Mouse (Mus musculus) ovary, postnatal 10 days (tissue): Measurements from ENCODE around the gene Adam12.
A peak's percentile ranks its signal among the peaks of the same experiment; 100 is the strongest.

Experiments used
- DNase-seq: peaks from one replicate; pipeline ENCODE4 v3.0.0; 2022; ENCODE audit warnings: low spot score

The Adam12 gene

GRCm38 (mm10) chr7:133872701-133873100 is 359.2 kb downstream of the Adam12 start:
- DNase-seq: no peak

- DNase-seq: no peak
Measured at GRCm38 (mm10) chr7:133870265-133870664, 361.7 kb downstream of the Adam12 start.

- DNase-seq: no peak
Measured at GRCm38 (mm10) chr7:133863684-133864083, 368.3 kb downstream of the Adam12 start.

DNA sequence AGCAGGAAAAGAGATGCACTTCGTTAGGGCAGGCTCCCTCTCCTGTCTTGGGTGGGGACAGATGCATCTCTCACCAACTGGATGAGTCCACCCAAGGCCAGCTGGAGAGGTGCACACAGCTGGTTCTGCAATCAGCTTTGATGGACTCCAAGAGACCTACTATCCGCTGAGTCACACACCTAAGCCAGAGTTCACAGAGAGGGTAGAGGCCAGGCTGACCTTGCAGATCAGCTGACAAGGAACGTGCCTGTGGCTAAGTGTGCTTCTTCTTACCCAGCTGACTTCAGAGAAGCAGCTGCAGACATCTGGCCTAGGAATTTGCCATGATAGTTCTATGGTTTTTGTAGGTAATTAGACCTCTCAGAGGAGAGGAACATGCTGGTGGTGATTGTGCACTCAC is 368.8 kb downstream of the Adam12 start:
- no peak for DNase-seq

DNA sequence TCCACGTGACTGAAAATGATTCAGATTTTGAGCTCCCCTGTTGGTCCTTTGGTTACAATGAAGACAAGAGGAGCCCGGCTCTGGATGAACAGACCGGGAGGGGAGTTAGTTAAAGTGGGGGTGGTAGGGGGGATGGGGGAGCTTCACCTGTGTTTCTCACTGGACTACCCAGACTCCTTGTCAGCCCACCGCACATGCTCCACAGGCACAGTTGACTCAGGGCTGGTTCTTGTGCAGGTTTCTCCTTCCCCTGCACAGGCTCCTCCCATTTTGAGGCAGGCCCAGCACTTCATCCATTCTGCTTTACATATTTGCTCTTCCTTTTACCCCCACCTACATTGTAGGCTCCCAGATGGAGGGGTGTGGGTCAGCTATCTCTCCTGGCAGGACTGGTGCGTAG is 369.2 kb downstream of the Adam12 start:
- DNase-seq: no peak

DNA sequence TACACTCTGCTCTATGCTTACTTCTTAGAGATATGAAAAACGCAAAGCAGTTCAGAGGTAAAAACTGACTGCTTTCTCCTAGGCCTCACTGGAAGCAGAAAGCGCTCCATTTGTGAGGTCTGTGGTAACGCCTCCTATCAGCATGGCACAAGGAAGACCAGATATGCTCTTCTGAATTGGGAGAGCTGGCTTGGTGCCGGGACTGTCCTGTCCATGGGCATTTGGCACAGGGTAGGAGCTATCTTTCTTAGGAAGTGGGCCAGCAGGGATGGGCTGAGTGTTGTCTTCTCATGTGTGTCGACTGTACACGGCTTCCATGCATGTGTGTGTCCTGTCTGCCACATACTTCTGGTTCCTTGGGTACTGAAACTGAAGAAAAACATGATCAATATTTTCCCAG is 369.7 kb downstream of the Adam12 start:
- DNase-seq: no peak

DNA sequence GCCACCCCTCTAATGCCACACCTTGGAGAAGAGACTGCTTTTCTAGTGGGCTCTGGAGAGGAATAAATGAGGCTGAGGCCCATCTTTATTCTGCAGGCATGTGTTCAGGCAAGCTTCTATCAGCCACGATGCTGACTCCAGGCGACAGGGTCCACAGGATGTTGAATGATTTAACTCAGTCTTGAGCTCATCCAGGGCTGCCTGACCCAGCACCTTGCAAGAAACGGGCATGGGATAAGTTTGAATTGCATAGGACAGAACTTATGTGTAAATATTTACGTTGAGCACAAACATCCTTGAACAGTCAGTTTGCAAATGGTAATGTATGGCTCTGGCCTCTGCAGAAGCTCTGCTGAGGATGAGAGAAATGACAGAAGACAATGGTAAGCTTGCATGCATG is 372.4 kb downstream of the Adam12 start:
- no peak for DNase-seq

- no peak for DNase-seq
Measured at GRCm38 (mm10) chr7:133858506-133858905, 373.4 kb downstream of the Adam12 start.

DNA sequence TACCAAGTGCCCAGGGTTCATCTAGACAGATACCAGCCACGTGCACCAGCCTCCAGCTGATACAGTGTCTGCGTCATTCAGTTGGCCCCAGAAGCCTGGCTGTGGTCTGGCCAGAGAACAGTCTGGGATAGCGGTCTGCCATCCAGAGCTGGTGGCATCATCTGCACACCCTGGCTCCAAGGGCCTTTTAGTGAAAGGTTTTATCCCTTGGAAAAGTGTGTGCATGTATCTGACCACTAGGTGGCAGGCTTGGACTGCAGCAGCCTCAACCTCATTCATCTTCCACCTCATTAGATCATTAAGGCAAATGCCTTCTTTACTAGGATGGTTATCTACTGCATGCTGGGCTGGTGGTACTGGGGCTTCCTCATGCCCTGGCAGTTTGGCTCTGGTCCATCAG is 375.7 kb downstream of the Adam12 start:
- peak; percentile 33 for DNase-seq

- DNase-seq: no peak
Measured at GRCm38 (mm10) chr7:133850735-133851134, 381.2 kb downstream of the Adam12 start.

GRCm38 (mm10) chr7:133848180-133848579 is 383.8 kb downstream of the Adam12 start:
- DNase-seq: no peak

- no peak for DNase-seq
Measured at GRCm38 (mm10) chr7:133847175-133847574, 384.8 kb downstream of the Adam12 start.

DNA sequence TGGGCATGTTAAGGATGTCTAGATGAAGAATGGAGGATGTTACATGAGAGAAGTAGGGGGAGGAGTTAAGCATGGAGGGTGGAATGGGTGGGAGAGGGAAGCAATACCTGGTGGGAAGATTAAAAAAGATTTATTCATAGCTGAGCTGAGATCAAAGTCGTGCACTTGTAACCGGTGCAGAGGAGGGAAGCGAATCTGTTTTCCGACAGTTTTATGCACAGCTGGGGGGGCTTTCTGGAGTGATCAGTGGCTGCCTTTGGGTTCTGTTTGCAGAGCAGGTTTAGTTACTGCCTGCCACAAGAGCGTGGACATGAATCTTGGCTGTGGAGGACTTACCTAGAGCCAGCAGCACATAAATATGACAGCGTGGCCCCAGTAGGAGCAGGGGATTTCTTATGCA is 389.9 kb downstream of the Adam12 start:
- no peak for DNase-seq

DNA sequence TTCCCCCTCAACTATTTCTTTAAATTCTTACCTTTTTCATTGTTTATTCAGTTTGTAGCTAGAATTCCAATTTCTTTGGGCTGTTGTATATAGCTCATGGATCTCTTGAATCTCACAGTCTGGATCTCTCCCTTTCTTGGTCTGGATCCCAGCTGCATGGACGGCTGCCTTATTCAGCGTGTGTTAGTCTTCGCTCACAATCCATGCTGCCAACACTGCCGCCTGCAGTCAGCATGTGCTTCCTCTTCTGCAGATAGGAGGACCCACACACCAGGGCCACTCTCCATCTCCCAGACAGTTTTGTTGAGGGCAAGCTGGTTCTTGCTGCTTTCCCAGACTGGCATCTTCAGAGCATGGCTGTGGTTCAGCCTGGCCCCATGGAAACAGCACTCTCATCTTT is 392.4 kb downstream of the Adam12 start:
- DNase-seq: no peak
